ENCODE assay signal across 8 mouse cellular contexts in the genomic region with DNA sequence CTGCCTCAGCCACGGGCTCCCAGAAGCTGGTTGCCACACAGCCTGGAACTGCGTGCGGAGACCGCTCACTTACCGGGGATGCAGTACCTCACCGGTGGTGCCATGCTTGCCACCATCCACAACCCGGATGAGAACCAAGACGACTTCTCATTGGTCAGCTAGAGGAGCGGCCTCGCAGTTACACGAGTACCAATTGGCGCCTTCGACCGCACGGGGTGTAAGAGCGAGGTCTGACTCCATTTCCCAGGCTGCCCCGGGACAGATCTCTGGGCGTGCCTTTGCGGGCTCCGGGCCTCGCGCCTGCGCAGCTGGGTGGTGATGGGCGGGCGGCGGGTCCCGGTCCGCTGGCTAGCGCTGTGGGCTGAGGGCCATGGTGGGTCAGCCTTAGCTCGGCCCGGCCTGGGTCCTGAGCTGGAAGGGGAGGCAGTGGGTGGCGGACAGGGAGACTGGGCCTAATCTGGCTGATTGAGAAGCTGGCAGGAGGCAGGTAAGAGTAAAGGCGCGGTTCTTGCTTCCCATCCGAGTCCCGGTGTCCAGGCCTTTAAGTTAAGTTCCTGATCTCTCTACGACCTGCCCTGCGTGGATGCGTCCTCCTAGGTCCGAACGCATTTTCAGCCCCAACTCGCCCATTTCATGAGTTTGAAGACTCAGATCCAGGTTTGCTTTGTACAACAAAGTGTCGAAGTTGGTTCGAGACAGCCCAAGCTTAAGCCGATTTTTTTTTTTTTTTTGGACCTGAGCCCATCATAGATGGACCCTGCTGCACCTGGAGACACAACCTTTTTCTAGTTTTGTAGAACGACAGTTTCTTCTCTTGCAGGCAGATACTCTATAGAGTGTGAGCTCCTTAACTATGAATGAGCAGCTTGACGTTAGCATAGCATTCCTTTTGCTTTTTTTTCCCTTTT. TPM values are rescaled to one million over a fixed set of nuclear protein-coding genes. Genes with fewer than 3 reads are reported as not detected.
DNase-seq lines count a peak whose midpoint lies in the region; ATAC-seq lines count a peak whose summit lies in the region.

Gene Exosc1 (minus strand): TSS at position 245 of the 908 bp plus-strand sequence.
Gene Zdhhc16 (plus strand): TSS at position 302 of the 908 bp plus-strand sequence.

- peak; percentile 99 for DNase-seq in adipocyte (ENCODE audit: low spot score)
- peak; percentile 99 for DNase-seq in embryo, embryonic 10 days (ENCODE audit: low spot score)
- peak; percentile 97 for DNase-seq in gastrocnemius, postnatal 10 days
- peak; percentile 99 for DNase-seq in induced T-regulatory cell, adult 2 months (ENCODE audit: low read depth)
- DNase-seq in left cerebral cortex, adult 9 months (ENCODE audit: low spot score in 2 of 2) = peak; percentile 98 to 100
- peak; percentile 96 for DNase-seq in right cerebral cortex, postnatal 14 days
- peak; percentile 98 for DNase-seq in urinary bladder, postnatal 36 days (ENCODE audit: low spot score in 2 of 2)

- ATAC-seq in megakaryocyte progenitor cell, adult 5-6 weeks (replicated peaks; ENCODE audit: poor library complexity) = peak; percentile 96

RNA-seq across cellular contexts. Expression of gene Exosc1, which starts in this region (rescaled TPM):
- total RNA-seq in gastrocnemius, postnatal 10 days (2021) = 10 to 100 TPM; 18.2 to 20.1 TPM
- 90.1 and 96.9 TPM in 2 replicates for total RNA-seq in megakaryocyte progenitor cell, adult 5-6 weeks (2015)
- total RNA-seq in megakaryocyte progenitor cell, adult 5-6 weeks (2017) = 73.3 and 75.7 TPM in 2 replicates

RNA-seq across cellular contexts. Expression of gene Zdhhc16, which starts in this region (rescaled TPM):
- total RNA-seq in gastrocnemius, postnatal 10 days (2021) = 10 to 100 TPM; 22.7 to 31.3 TPM
- total RNA-seq in megakaryocyte progenitor cell, adult 5-6 weeks (2015) = 52.7 and 54.9 TPM in 2 replicates
- 33.5 and 39.1 TPM in 2 replicates for total RNA-seq in megakaryocyte progenitor cell, adult 5-6 weeks (2017)

Comparison
In these comparisons a context has a peak if more than half of its experiments do, and no peak if none do; other contexts are left out.
1. Peak in every context shown above with its lines: DNase-seq and ATAC-seq.